Mouse (Mus musculus): ENCODE data around the gene Lat. TPM values are rescaled to one million over a fixed set of nuclear protein-coding genes. Genes with fewer than 3 reads are reported as not detected.
"Not testable (repeated sequence)": the region's sequence is repeated elsewhere in the genome, so short reads cannot be mapped to it uniquely, and the experiment has no call there.

Lat gene
- polyA plus RNA-seq, 1 experiment from 2014 or later = 1.9 TPM

GRCm38 (mm10) chr7:126396298-126397119 is 27.1 kb upstream of the Lat start, which contains the start of gene Nfatc2ip:
TSS of gene Nfatc2ip (minus strand) at chr7:126396737.
- peak within 1 kb of the TSS; percentile 80 for H3K9ac ChIP-seq
- peaks cover 8% of the 10 kb centered on the region for H3K36me3 ChIP-seq (ENCODE audit: poor library complexity, severe bottlenecking)
- no peaks in the 10 kb centered on the region for H3K27me3 ChIP-seq
- peaks cover 16% of the 10 kb centered on the region for H3K4me1 ChIP-seq
- WGBS = under 1% methylated on average over 59 of the region's 59 CpGs
- H3K27ac ChIP-seq = 0 out of 2 replicates have a peak within 1 kb of the TSS, but pooled peaks have one; percentile 17
- H3K4me2 ChIP-seq = peak within 1 kb of the TSS; percentile 78
- ATAC-seq = peak; percentile 100
- H3K4me3 ChIP-seq = peak within 1 kb of the TSS; percentile 72
- H3K9me3 ChIP-seq (replicated peaks) = no peaks in the 10 kb centered on the region

- peaks cover 15% of the 10 kb centered on the region for H3K4me1 ChIP-seq
- H3K27me3 ChIP-seq; H3K4me3 ChIP-seq; H3K4me2 ChIP-seq; ATAC-seq; H3K27ac ChIP-seq; H3K9ac ChIP-seq; H3K9me3 ChIP-seq (replicated peaks): not testable (repeated sequence)
- peaks cover 48% of the 10 kb centered on the region for H3K36me3 ChIP-seq (ENCODE audit: poor library complexity, severe bottlenecking)
- WGBS = 88% methylated on average over 7 of the region's 7 CpGs
Measured at GRCm38 (mm10) chr7:126392086-126392884, 22.9 kb upstream of the Lat start.

- H3K9ac ChIP-seq = no peak overlapping the region
- 96% methylated on average over 1 of the region's 1 CpGs for WGBS
- H3K36me3 ChIP-seq (ENCODE audit: poor library complexity, severe bottlenecking) = peaks cover 73% of the 10 kb centered on the region
- H3K27ac ChIP-seq = no peak overlapping the region
- no peaks in the 10 kb centered on the region for H3K27me3 ChIP-seq
- no peak for ATAC-seq
- H3K4me2 ChIP-seq = no peak overlapping the region
- H3K4me3 ChIP-seq = no peak overlapping the region
- H3K4me1 ChIP-seq = no peaks in the 10 kb centered on the region
- no peaks in the 10 kb centered on the region for H3K9me3 ChIP-seq (replicated peaks)
Measured at GRCm38 (mm10) chr7:126388185-126388584, 18.8 kb upstream of the Lat start.

GRCm38 (mm10) chr7:126383565-126383964 is 14.2 kb upstream of the Lat start:
- Histone ChIP-seq H3K27ac (no peak overlapping the region), H3K4me3 (no peak overlapping the region), H3K36me3 (ENCODE audit: poor library complexity, severe bottlenecking) (peaks cover 40% of the 10 kb centered on the region), H3K4me2 (no peak overlapping the region), H3K9me3 (replicated peaks) (no peaks in the 10 kb centered on the region), H3K4me1 (no peaks in the 10 kb centered on the region), H3K9ac (no peak overlapping the region), H3K27me3 (no peaks in the 10 kb centered on the region)
- WGBS = 88% methylated on average over 5 of the region's 5 CpGs
- ATAC-seq = no peak

GRCm38 (mm10) chr7:126377278-126378158 is 8.1 kb upstream of the Lat start, which contains the start of gene Spns1:
TSS of gene Spns1 (minus strand) at chr7:126377450.
- Histone ChIP-seq H3K27ac (peak within 1 kb of the TSS; percentile 78), H3K27me3 (no peaks in the 10 kb centered on the region), H3K4me1 (peaks cover 24% of the 10 kb centered on the region), H3K9ac (peak within 1 kb of the TSS; percentile 81), H3K4me3 (peak within 1 kb of the TSS; percentile 82), H3K4me2 (peak within 1 kb of the TSS; percentile 93), H3K9me3 (replicated peaks) (no peaks in the 10 kb centered on the region), H3K36me3 (ENCODE audit: poor library complexity, severe bottlenecking) (peaks cover 27% of the 10 kb centered on the region)
- 0% methylated on average over 33 of the region's 33 CpGs for WGBS
- peak; percentile 98 for ATAC-seq

GRCm38 (mm10) chr7:126376903-126377277 is 7.5 kb upstream of the Lat start:
- no peak overlapping the region for H3K27ac ChIP-seq
- no peak; the same call in 1 of the 2 replicates for ATAC-seq
- H3K27me3 ChIP-seq = no peaks in the 10 kb centered on the region
- no peaks in the 10 kb centered on the region for H3K9me3 ChIP-seq (replicated peaks)
- H3K4me2 ChIP-seq = peak overlapping the region; percentile 93
- H3K4me1 ChIP-seq = peaks cover 24% of the 10 kb centered on the region
- H3K36me3 ChIP-seq (ENCODE audit: poor library complexity, severe bottlenecking) = peaks cover 33% of the 10 kb centered on the region
- H3K4me3 ChIP-seq = peak overlapping the region; percentile 82
- 2% methylated on average over 27 of the region's 27 CpGs for WGBS
- peak overlapping the region; percentile 81 for H3K9ac ChIP-seq

GRCm38 (mm10) chr7:126375012-126375411 is 5.6 kb upstream of the Lat start:
- 72% methylated on average over 5 of the region's 5 CpGs for WGBS

GRCm38 (mm10) chr7:126374526-126374925 is 5.2 kb upstream of the Lat start:
- Histone ChIP-seq H3K27ac (no peak overlapping the region), H3K4me2 (no peak overlapping the region), H3K9ac (no peak overlapping the region), H3K4me1 (peaks cover 24% of the 10 kb centered on the region), H3K9me3 (replicated peaks) (no peaks in the 10 kb centered on the region), H3K27me3 (no peaks in the 10 kb centered on the region), H3K4me3 (no peak overlapping the region), H3K36me3 (ENCODE audit: poor library complexity, severe bottlenecking) (peaks cover 57% of the 10 kb centered on the region)
- WGBS = 83% methylated on average over 6 of the region's 6 CpGs
- no peak for ATAC-seq

More at GRCm38 (mm10) chr7:126375012-126375411, 5.6 kb upstream of the Lat start:
- no peak overlapping the region for H3K4me3 ChIP-seq
- no peak overlapping the region for H3K4me2 ChIP-seq
- no peaks in the 10 kb centered on the region for H3K9me3 ChIP-seq (replicated peaks)
- peaks cover 52% of the 10 kb centered on the region for H3K36me3 ChIP-seq (ENCODE audit: poor library complexity, severe bottlenecking)
- ATAC-seq = no peak
- H3K27me3 ChIP-seq = no peaks in the 10 kb centered on the region
- peaks cover 24% of the 10 kb centered on the region for H3K4me1 ChIP-seq
- H3K27ac ChIP-seq = no peak overlapping the region
- no peak overlapping the region for H3K9ac ChIP-seq

GRCm38 (mm10) chr7:126373007-126373406 is 3.6 kb upstream of the Lat start:
- Histone ChIP-seq H3K4me2 (no peak overlapping the region), H3K36me3 (ENCODE audit: poor library complexity, severe bottlenecking) (peaks cover 65% of the 10 kb centered on the region), H3K27me3 (no peaks in the 10 kb centered on the region), H3K4me3 (no peak overlapping the region), H3K9ac (no peak overlapping the region), H3K27ac (no peak overlapping the region), H3K4me1 (peaks cover 20% of the 10 kb centered on the region), H3K9me3 (replicated peaks) (no peaks in the 10 kb centered on the region)
- WGBS = 80% methylated on average over 9 of the region's 9 CpGs
- no peak for ATAC-seq

GRCm38 (mm10) chr7:126368367-126368766 is 1.0 kb downstream of the Lat start:
- H3K4me3 ChIP-seq = no peak overlapping the region
- no peaks in the 10 kb centered on the region for H3K9me3 ChIP-seq (replicated peaks)
- peaks cover 64% of the 10 kb centered on the region for H3K36me3 ChIP-seq (ENCODE audit: poor library complexity, severe bottlenecking)
- H3K27me3 ChIP-seq = no peaks in the 10 kb centered on the region
- WGBS = 91% methylated on average over 8 of the region's 8 CpGs
- H3K4me1 ChIP-seq = no peaks in the 10 kb centered on the region
- H3K4me2 ChIP-seq = no peak overlapping the region
- ATAC-seq = no peak
- no peak overlapping the region for H3K27ac ChIP-seq
- H3K9ac ChIP-seq = no peak overlapping the region

- no peaks in the 10 kb centered on the region for H3K9me3 ChIP-seq (replicated peaks)
- H3K4me2 ChIP-seq = no peak overlapping the region
- no peaks in the 10 kb centered on the region for H3K27me3 ChIP-seq
- H3K36me3 ChIP-seq (ENCODE audit: poor library complexity, severe bottlenecking) = peaks cover 57% of the 10 kb centered on the region
- no peaks in the 10 kb centered on the region for H3K4me1 ChIP-seq
- no peak overlapping the region for H3K27ac ChIP-seq
- WGBS = 89% methylated on average over 10 of the region's 10 CpGs
- ATAC-seq = no peak
- H3K4me3 ChIP-seq = no peak overlapping the region
- H3K9ac ChIP-seq = no peak overlapping the region
Measured at GRCm38 (mm10) chr7:126367636-126368035, 1.7 kb downstream of the Lat start.
